Mouse (Mus musculus) stomach, embryonic 14.5 days (tissue): ENCODE measurements around the gene Pitpnb. TPM values are rescaled to one million over a fixed set of nuclear protein-coding genes. Genes with fewer than 3 reads are reported as not detected.

Source experiments
- ATAC-seq: fragments of 200-750 bp; cut with Nextera tagmentation; 2 replicates; pipeline ENCODE4 v1.8.0; 2017; ENCODE audit warnings: low read depth, moderate TSS enrichment; ENCODE audit not compliant: insufficient number of reproducible peaks, insufficient read depth, low FRiP score
- H3K27ac ChIP-seq: fragments of 300-500 bp; sonication (generic); 2 replicates; pipeline ENCODE4 v1.5.1; 2014; ENCODE audit warnings: mild to moderate bottlenecking, low read length, moderate library complexity, mixed read lengths
- H3K27me3 ChIP-seq: fragments of 300-500 bp; sonication (generic); 2 replicates; pipeline ENCODE4 v1.6.1; 2014; ENCODE audit warnings: low read length, control low read depth, mixed read lengths; ENCODE audit not compliant: control insufficient read depth, insufficient read depth
- H3K36me3 ChIP-seq: fragments of 300-500 bp; sonication (generic); 2 replicates; pipeline ENCODE4 v1.6.1; 2014; ENCODE audit warnings: mild to moderate bottlenecking, control low read depth, low read length, moderate library complexity, mixed read lengths; ENCODE audit not compliant: control insufficient read depth, insufficient read depth
- H3K4me1 ChIP-seq: fragments of 300-500 bp; sonication (generic); 2 replicates; pipeline ENCODE4 v1.6.1; 2014; ENCODE audit warnings: low read length, control low read depth, mixed read lengths; ENCODE audit not compliant: control insufficient read depth, insufficient read depth
- H3K4me2 ChIP-seq: fragments of 300-500 bp; sonication (generic); replicated peaks from 2 replicates; pipeline ENCODE4 v1.6.1; 2014; ENCODE audit warnings: low read depth, low read length, control low read depth
- H3K4me3 ChIP-seq: fragments of 300-500 bp; sonication (generic); 2 replicates; pipeline ENCODE4 v1.5.1; 2014; ENCODE audit warnings: low read depth, low read length, control low read depth
- H3K9ac ChIP-seq: fragments of 300-500 bp; sonication (generic); replicated peaks from 2 replicates; pipeline ENCODE4 v1.6.1; 2014; ENCODE audit warnings: low read depth, mild to moderate bottlenecking, control low read depth, low read length, moderate library complexity, mixed read lengths
- H3K9me3 ChIP-seq: fragments of 300-500 bp; sonication (generic); 2 replicates; pipeline ENCODE4 v1.6.1; 2016; ENCODE audit warnings: low read depth, low read length, control low read depth; ENCODE audit not compliant: control insufficient read depth
- WGBS: fragments of 180-500 bp; shearing (Covaris S2); extraction: QIAGEN DNeasy Blood & Tissue Kit; methylation state at CpG from one replicate; pipeline ENCODE4 v1.1.7; 2014; 5-methylcytosine and 5-hydroxymethylcytosine counted together
- polyA plus RNA-seq: library from polyadenylated mRNA; unstranded; fragments of >200 nt; fragmentation: Nextera tagmentation; extraction: Ambion mirVana; gene quantifications from 2 replicates; pipeline ENCODE4 v1.2.1, GENCODE M21; 2014

Pitpnb gene
- polyA plus RNA-seq, 1 experiment from 2014 or later, result 112 TPM

- Histone ChIP-seq H3K4me1 (peaks cover 8% of the 10 kb centered on the region), H3K9ac (no peak overlapping the region), H3K27me3 (no peaks in the 10 kb centered on the region), H3K27ac (no peak overlapping the region), H3K36me3 (no peaks in the 10 kb centered on the region), H3K4me2 (no peak overlapping the region), H3K4me3 (no peak overlapping the region), H3K9me3 (no peaks in the 10 kb centered on the region)
- ATAC-seq, result no peak
- WGBS, result 83% methylated on average over 7 of the region's 7 CpGs
These were observed 3.1 kb upstream of the Pitpnb start for GRCm38 (mm10) chr5:111327420-111327819.

GRCm38 (mm10) chr5:111329782-111330416 is 664 bp upstream of the Pitpnb start:
- ATAC-seq, result no peak; the same call in 1 of the 2 replicates
- WGBS, result 20% methylated on average over 10 of the region's 10 CpGs

GRCm38 (mm10) chr5:111331099-111331435 is 504 bp downstream of the Pitpnb start:
- no peaks in the 10 kb centered on the region for H3K36me3 ChIP-seq

More at GRCm38 (mm10) chr5:111329782-111330416, 664 bp upstream of the Pitpnb start:
- Histone ChIP-seq H3K9ac (peak overlapping the region; percentile 47), H3K4me3 (peak overlapping the region; percentile 92), H3K27ac (peak overlapping the region; percentile 88), H3K27me3 (no peaks in the 10 kb centered on the region), H3K4me1 (peaks cover 8% of the 10 kb centered on the region), H3K4me2 (peak overlapping the region; percentile 67), H3K9me3 (no peaks in the 10 kb centered on the region), H3K36me3 (no peaks in the 10 kb centered on the region)

GRCm38 (mm10) chr5:111335939-111336691 is 5.6 kb downstream of the Pitpnb start:
- H3K4me1 ChIP-seq, result peaks cover 8% of the 10 kb centered on the region
- H3K9ac ChIP-seq, result no peak overlapping the region
- no peak overlapping the region for H3K27ac ChIP-seq
- H3K27me3 ChIP-seq, result no peaks in the 10 kb centered on the region
- no peak for ATAC-seq
- peaks cover 20% of the 10 kb centered on the region; the same call in 1 of the 2 replicates for H3K36me3 ChIP-seq
- WGBS, result 59% methylated on average over 8 of the region's 8 CpGs
- no peaks in the 10 kb centered on the region for H3K9me3 ChIP-seq
- no peak overlapping the region for H3K4me3 ChIP-seq
- H3K4me2 ChIP-seq, result no peak overlapping the region

More at GRCm38 (mm10) chr5:111331099-111331435, 504 bp downstream of the Pitpnb start:
- no peaks in the 10 kb centered on the region for H3K9me3 ChIP-seq
- peak overlapping the region; percentile 57 for H3K4me2 ChIP-seq
- WGBS, result 0% methylated on average over 14 of the region's 14 CpGs
- no peaks in the 10 kb centered on the region for H3K27me3 ChIP-seq
- H3K4me3 ChIP-seq, result peak overlapping the region; percentile 92
- peaks cover 8% of the 10 kb centered on the region for H3K4me1 ChIP-seq
- ATAC-seq, result no peak
- H3K27ac ChIP-seq, result peak overlapping the region; percentile 82; the same call in 1 of the 2 replicates
- peak overlapping the region; percentile 75 for H3K9ac ChIP-seq

- Histone ChIP-seq H3K27ac (no peak overlapping the region), H3K4me2 (no peak overlapping the region), H3K36me3 (peaks cover 40% of the 10 kb centered on the region), H3K4me3 (no peak overlapping the region), H3K4me1 (no peaks in the 10 kb centered on the region), H3K9me3 (no peaks in the 10 kb centered on the region), H3K9ac (no peak overlapping the region), H3K27me3 (no peaks in the 10 kb centered on the region)
- ATAC-seq, result no peak
- 50% methylated on average over 5 of the region's 5 CpGs for WGBS
These were observed 11.0 kb downstream of the Pitpnb start for GRCm38 (mm10) chr5:111341609-111342008.

- no peak overlapping the region for H3K27ac ChIP-seq
- H3K36me3 ChIP-seq, result peaks cover 54% of the 10 kb centered on the region
- ATAC-seq, result no peak
- H3K4me1 ChIP-seq, result no peaks in the 10 kb centered on the region
- H3K9me3 ChIP-seq, result no peaks in the 10 kb centered on the region
- no peak overlapping the region for H3K4me2 ChIP-seq
- H3K4me3 ChIP-seq, result no peak overlapping the region
- no peaks in the 10 kb centered on the region for H3K27me3 ChIP-seq
- WGBS, result 79% methylated on average over 2 of the region's 2 CpGs
- H3K9ac ChIP-seq, result no peak overlapping the region
These were observed 14.3 kb downstream of the Pitpnb start for GRCm38 (mm10) chr5:111344721-111345400.

- no peak for ATAC-seq
- H3K27ac ChIP-seq, result no peak overlapping the region
- H3K4me3 ChIP-seq, result no peak overlapping the region
- no peaks in the 10 kb centered on the region for H3K9me3 ChIP-seq
- H3K9ac ChIP-seq, result no peak overlapping the region
- H3K27me3 ChIP-seq, result no peaks in the 10 kb centered on the region
- peaks cover 35% of the 10 kb centered on the region; the same call in 1 of the 2 replicates for H3K36me3 ChIP-seq
- no peak overlapping the region for H3K4me2 ChIP-seq
- no peaks in the 10 kb centered on the region for H3K4me1 ChIP-seq
- WGBS, result 91% methylated on average over 12 of the region's 12 CpGs
These were observed 26.5 kb downstream of the Pitpnb start for GRCm38 (mm10) chr5:111356811-111357617.

- peaks cover 38% of the 10 kb centered on the region for H3K36me3 ChIP-seq
These were observed 30.0 kb downstream of the Pitpnb start for GRCm38 (mm10) chr5:111360546-111360945.

More at GRCm38 (mm10) chr5:111360546-111360945, 30.0 kb downstream of the Pitpnb start:
- Histone ChIP-seq H3K4me2 (no peak overlapping the region), H3K9ac (no peak overlapping the region), H3K4me1 (no peaks in the 10 kb centered on the region), H3K9me3 (no peaks in the 10 kb centered on the region), H3K4me3 (no peak overlapping the region), H3K27me3 (no peaks in the 10 kb centered on the region), H3K27ac (no peak overlapping the region)
- WGBS, result 52% methylated on average over 5 of the region's 5 CpGs
- ATAC-seq, result no peak
